19 mouse cellular contexts compared by ENCODE assay signal in the genomic region with DNA sequence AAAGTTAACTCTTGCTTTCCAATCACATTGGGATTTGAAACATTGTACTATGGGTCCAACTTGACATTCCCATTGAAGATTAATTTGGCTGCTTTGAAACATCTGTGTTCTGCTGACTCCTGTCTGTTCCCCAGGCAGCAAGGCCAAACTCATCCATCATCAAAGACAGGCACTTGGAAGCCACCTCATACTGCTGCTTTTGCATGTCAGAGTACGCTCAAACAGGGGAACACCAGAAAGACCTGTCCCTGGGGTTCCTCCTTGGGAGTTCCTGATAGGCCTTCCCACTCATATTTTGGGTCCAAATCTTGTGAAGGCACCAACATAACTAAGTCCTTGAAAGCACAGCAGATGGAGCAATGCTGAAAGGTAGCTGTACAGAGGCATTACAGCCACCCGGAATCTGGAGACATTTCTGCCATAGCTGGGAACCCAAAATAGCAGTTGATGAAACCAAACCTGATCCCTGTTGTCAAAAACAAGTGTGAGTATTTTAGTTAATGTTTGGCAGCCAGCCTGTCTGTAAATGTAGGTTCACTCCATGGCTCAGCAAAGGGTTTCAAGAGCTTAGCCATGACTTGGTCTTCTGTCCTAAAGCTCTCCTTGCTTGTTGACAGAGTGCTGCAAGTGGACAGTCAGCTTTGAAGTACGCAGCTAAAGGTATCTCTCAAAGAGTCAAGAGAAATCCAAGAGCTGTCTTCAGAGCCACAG.
DNase-seq lines count a peak whose midpoint lies in the region; ATAC-seq and TF ChIP-seq lines count a peak whose summit lies in the region.
"Had no signal": no experiment of that assay in that cellular context is flagged by ENCODE, and none has a peak within 500 bp of the region (broad histone marks: within the 10 kb centered on the region; RNA-seq: fewer than 3 reads in every experiment).

No protein-coding gene starts in this region.

- no peaks in the 10 kb centered on the region for H3K9me3 ChIP-seq in embryonic facial prominence, embryonic 14.5 days (ENCODE audit: control insufficient read depth, low read length)
- no peaks in the 10 kb centered on the region for H3K9me3 ChIP-seq in embryonic facial prominence, embryonic 10.5 days
- H3K9me3 ChIP-seq in heart, embryonic 12.5 days (replicated peaks) = no peaks in the 10 kb centered on the region
- no peaks in the 10 kb centered on the region for H3K9me3 ChIP-seq in intestine, embryonic 16.5 days (ENCODE audit: control insufficient read depth, low read length)
- no peaks in the 10 kb centered on the region for H3K9me3 ChIP-seq in limb, embryonic 10.5 days (replicated peaks)
- H3K9me3 ChIP-seq: forebrain, embryonic 15.5 days; liver, embryonic 13.5 days; lung, embryonic 15.5 days had no signal

- H3K36me3 ChIP-seq in embryonic facial prominence, embryonic 14.5 days (ENCODE audit: control insufficient read depth, insufficient read depth, low read length) = no peaks in the 10 kb centered on the region
- H3K36me3 ChIP-seq in embryonic facial prominence, embryonic 10.5 days (replicated peaks) = no peaks in the 10 kb centered on the region
- H3K36me3 ChIP-seq in heart, embryonic 12.5 days = no peaks in the 10 kb centered on the region
- no peaks in the 10 kb centered on the region for H3K36me3 ChIP-seq in intestine, embryonic 16.5 days (ENCODE audit: control insufficient read depth, insufficient read depth, low read length)
- H3K36me3 ChIP-seq in limb, embryonic 10.5 days = no peaks in the 10 kb centered on the region
- H3K36me3 ChIP-seq: forebrain, embryonic 15.5 days; liver, embryonic 13.5 days; lung, embryonic 15.5 days had no signal

- H3K9ac ChIP-seq in embryonic facial prominence, embryonic 14.5 days (ENCODE audit: low read depth, low read length) = no peak overlapping the region
- H3K9ac ChIP-seq in heart, embryonic 12.5 days = no peak overlapping the region
- H3K9ac ChIP-seq in intestine, embryonic 16.5 days (ENCODE audit: low read depth, low read length) = no peak overlapping the region
- H3K9ac ChIP-seq: forebrain, embryonic 15.5 days; liver, embryonic 13.5 days; lung, embryonic 15.5 days had no signal

- no peak for ATAC-seq in embryonic facial prominence, embryonic 14.5 days (ENCODE audit: low read depth)
- ATAC-seq in heart, embryonic 12.5 days (ENCODE audit: insufficient number of reproducible peaks, low FRiP score) = no peak
- ATAC-seq in intestine, embryonic 16.5 days = no peak
- ATAC-seq: forebrain, embryonic 15.5 days; inflammation-experienced regulatory T-cells, adult 6 months had no signal

- 74% methylated on average over 3 of the region's 3 CpGs for WGBS in embryonic facial prominence, embryonic 14.5 days
- WGBS in embryonic facial prominence, embryonic 10.5 days = 87% methylated on average over 3 of the region's 3 CpGs
- 50% methylated on average over 3 of the region's 3 CpGs for WGBS in heart, embryonic 12.5 days
- WGBS in intestine, embryonic 16.5 days = 78% methylated on average over 3 of the region's 3 CpGs
- 84% methylated on average over 3 of the region's 3 CpGs for WGBS in limb, embryonic 10.5 days

- no peaks in the 10 kb centered on the region for H3K27me3 ChIP-seq in embryonic facial prominence, embryonic 14.5 days (replicated peaks; ENCODE audit: control insufficient read depth, insufficient read depth, low read length)
- no peaks in the 10 kb centered on the region for H3K27me3 ChIP-seq in embryonic facial prominence, embryonic 10.5 days (replicated peaks; ENCODE audit: low read depth, poor library complexity, severe bottlenecking)
- no peaks in the 10 kb centered on the region for H3K27me3 ChIP-seq in heart, embryonic 12.5 days (replicated peaks)
- H3K27me3 ChIP-seq in intestine, embryonic 16.5 days (replicated peaks; ENCODE audit: control insufficient read depth, insufficient read depth, low read length) = no peaks in the 10 kb centered on the region
- no peaks in the 10 kb centered on the region for H3K27me3 ChIP-seq in limb, embryonic 10.5 days (ENCODE audit: low read depth, poor library complexity, severe bottlenecking)
- H3K27me3 ChIP-seq: CH12.LX; forebrain, embryonic 15.5 days; liver, embryonic 13.5 days; lung, embryonic 15.5 days had no signal

- H3K4me3 ChIP-seq in embryonic facial prominence, embryonic 14.5 days (ENCODE audit: low read depth, low read length) = no peak overlapping the region
- no peak overlapping the region for H3K4me3 ChIP-seq in embryonic facial prominence, embryonic 10.5 days
- H3K4me3 ChIP-seq in gastrocnemius, adult 2 months = peak overlapping the region; percentile 51
- no peak overlapping the region for H3K4me3 ChIP-seq in heart, embryonic 12.5 days
- H3K4me3 ChIP-seq in intestine, embryonic 16.5 days (ENCODE audit: low read length) = no peak overlapping the region
- no peak overlapping the region for H3K4me3 ChIP-seq in limb, embryonic 10.5 days
- H3K4me3 ChIP-seq: forebrain, embryonic 15.5 days; liver, embryonic 13.5 days; lung, embryonic 15.5 days had no signal

- no peak overlapping the region for H3K4me2 ChIP-seq in embryonic facial prominence, embryonic 14.5 days (ENCODE audit: low read depth, low read length)
- no peak overlapping the region for H3K4me2 ChIP-seq in heart, embryonic 12.5 days
- no peak overlapping the region for H3K4me2 ChIP-seq in intestine, embryonic 16.5 days (ENCODE audit: low read depth, low read length)
- H3K4me2 ChIP-seq: forebrain, embryonic 15.5 days; liver, embryonic 13.5 days; lung, embryonic 15.5 days; midbrain, embryonic 11.5 days had no signal

- peak; percentile 9 for DNase-seq in embryonic facial prominence, embryonic 14.5 days (ENCODE audit: low spot score)
- DNase-seq in embryonic facial prominence, embryonic 10.5 days (ENCODE audit: low spot score) = no peak
- peak; percentile 78 for DNase-seq in gastrocnemius, adult 2 months
- peak; percentile 76 for DNase-seq in skeletal muscle tissue, adult 2 months (ENCODE audit: low read depth, low spot score)
- no peak for DNase-seq in limb, embryonic 10.5 days (ENCODE audit: low spot score)
- DNase-seq: cerebellum, postnatal 14 days; embryo, embryonic 11 days; liver, embryonic 13.5 days; right cerebral cortex, postnatal 14 days; thymus, postnatal 14 days had no signal

- intact Hi-C loops in gastrocnemius, adult 2 months (cut with DNase I) = loop anchor here (2.0 to 10.0 kb wide), 4 partner anchors 81 to 483 kb away; no protein-coding TSS in a partner anchor

- TF ChIP-seq CTCF in gastrocnemius, adult 2 months (IDR thresholded peaks at IDR 0.05) = no peak

- no peaks in the 10 kb centered on the region for H3K4me1 ChIP-seq in embryonic facial prominence, embryonic 14.5 days (ENCODE audit: control insufficient read depth, insufficient read depth, low read length)
- H3K4me1 ChIP-seq in embryonic facial prominence, embryonic 10.5 days = no peaks in the 10 kb centered on the region
- peaks cover 4% of the 10 kb centered on the region; the same call in 1 of the 2 replicates for H3K4me1 ChIP-seq in heart, embryonic 12.5 days (replicated peaks)
- H3K4me1 ChIP-seq in intestine, embryonic 16.5 days (ENCODE audit: control insufficient read depth, insufficient read depth, low read length) = no peaks in the 10 kb centered on the region
- peaks cover 29% of the 10 kb centered on the region for H3K4me1 ChIP-seq in limb, embryonic 10.5 days
- H3K4me1 ChIP-seq: forebrain, embryonic 15.5 days; liver, embryonic 13.5 days; lung, embryonic 15.5 days had no signal

- no peak overlapping the region for H3K27ac ChIP-seq in embryonic facial prominence, embryonic 14.5 days (replicated peaks; ENCODE audit: low read depth, low read length)
- no peak overlapping the region for H3K27ac ChIP-seq in embryonic facial prominence, embryonic 10.5 days (replicated peaks)
- H3K27ac ChIP-seq in gastrocnemius, adult 2 months = peak overlapping the region; percentile 87
- H3K27ac ChIP-seq in heart, embryonic 12.5 days (ENCODE audit: poor library complexity, severe bottlenecking) = 0 out of 2 replicates have a peak overlapping the region, but pooled peaks have one; percentile 7
- no peak overlapping the region for H3K27ac ChIP-seq in intestine, embryonic 16.5 days (ENCODE audit: low read length)
- no peak overlapping the region for H3K27ac ChIP-seq in limb, embryonic 10.5 days
- H3K27ac ChIP-seq: forebrain, embryonic 15.5 days; kidney, postnatal 0 days; liver, embryonic 13.5 days; lung, embryonic 15.5 days; macrophage had no signal

Comparison
In these comparisons a context has a peak if more than half of its experiments do, and no peak if none do; other contexts are left out.
1. DNase-seq: peak in embryonic facial prominence, embryonic 14.5 days (single experiment), gastrocnemius, adult 2 months (single experiment) and skeletal muscle tissue, adult 2 months (single experiment); none in embryonic facial prominence, embryonic 10.5 days (single experiment) and limb, embryonic 10.5 days (single experiment).
2. H3K27ac ChIP-seq: peak in gastrocnemius, adult 2 months (single experiment) and heart, embryonic 12.5 days (single experiment); none in embryonic facial prominence, embryonic 14.5 days (single experiment), embryonic facial prominence, embryonic 10.5 days (single experiment), intestine, embryonic 16.5 days (single experiment) and limb, embryonic 10.5 days (single experiment).